Mouse (Mus musculus) bone marrow, adult 2 months (tissue): ENCODE results near the gene Msrb3.

ENCODE experiments used
- CTCF ChIP-seq: fragments of 200-500 bp; IDR thresholded peaks from 2 replicates; pipeline ENCODE4 v1.5.1; 2011; ENCODE audit warnings: low read length, control low read depth; ENCODE audit not compliant: control insufficient read depth, insufficient read depth
- POLR2A ChIP-seq: fragments of 200-500 bp; IDR thresholded peaks from 2 replicates; pipeline ENCODE4 v1.6.1; 2011; ENCODE audit warnings: low read depth, mild to moderate bottlenecking, control low read depth, low read length, borderline replicate concordance; ENCODE audit not compliant: control insufficient read depth

GRCm38 (mm10) chr10:120787202-120787601 is 111.7 kb downstream of the Msrb3 start:
- no peak for TF ChIP-seq POLR2A
- no peak for TF ChIP-seq CTCF
